Mouse (Mus musculus) frontal cortex, postnatal 36 days (tissue): ENCODE measurements around the gene Jph2.

ENCODE experiments used
- DNase-seq, 2 experiments: peaks; one replicate each; pipeline ENCODE4 v3.0.0; 2022; ENCODE audit warnings: low spot score in 2 of 2

Gene Jph2

DNA sequence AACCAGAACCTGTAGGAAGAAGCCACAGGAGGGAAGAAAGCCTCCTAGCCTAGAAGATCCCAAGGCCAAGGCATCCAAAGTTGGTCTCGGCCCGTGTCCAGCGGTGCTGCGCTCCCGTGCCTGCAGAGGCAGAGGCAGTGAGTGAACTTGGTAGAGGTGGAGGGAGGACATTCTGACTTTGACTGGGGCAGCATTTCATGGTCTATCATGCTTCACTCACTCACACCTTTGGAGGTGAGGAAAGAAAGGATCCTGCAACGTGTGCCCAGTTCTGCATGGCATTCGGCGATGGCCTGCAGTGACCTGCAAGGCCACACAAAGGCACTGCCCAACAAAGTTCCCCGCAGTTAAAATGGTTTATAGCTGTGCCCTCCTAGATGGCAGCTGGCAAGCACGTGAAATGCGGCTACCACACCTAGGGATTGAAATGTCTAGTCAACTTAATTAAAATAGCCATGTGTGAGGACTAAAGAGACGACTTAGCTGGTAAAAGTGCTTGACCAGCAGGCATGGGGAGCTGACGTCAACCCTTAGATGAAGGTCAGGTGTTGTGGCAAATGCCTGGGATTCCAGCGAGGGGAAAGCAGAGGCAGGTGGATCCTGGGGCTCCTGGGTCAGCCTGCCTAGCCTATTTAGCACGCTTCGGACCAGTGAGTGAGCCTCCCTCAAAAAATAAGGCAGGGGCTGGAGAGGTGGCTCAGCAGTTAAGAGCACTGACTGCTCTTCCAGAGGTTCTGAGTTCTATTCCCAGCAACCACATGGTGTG is 36.8 kb downstream of the Jph2 start:
- no peak for DNase-seq

GRCm38 (mm10) chr2:163359253-163359652 is 38.5 kb downstream of the Jph2 start:
- no peak for DNase-seq

- no peak for DNase-seq
Observed at GRCm38 (mm10) chr2:163358662-163359061, 39.1 kb downstream of the Jph2 start.

- DNase-seq = no peak
Observed at GRCm38 (mm10) chr2:163356113-163356840, 41.5 kb downstream of the Jph2 start.

DNA sequence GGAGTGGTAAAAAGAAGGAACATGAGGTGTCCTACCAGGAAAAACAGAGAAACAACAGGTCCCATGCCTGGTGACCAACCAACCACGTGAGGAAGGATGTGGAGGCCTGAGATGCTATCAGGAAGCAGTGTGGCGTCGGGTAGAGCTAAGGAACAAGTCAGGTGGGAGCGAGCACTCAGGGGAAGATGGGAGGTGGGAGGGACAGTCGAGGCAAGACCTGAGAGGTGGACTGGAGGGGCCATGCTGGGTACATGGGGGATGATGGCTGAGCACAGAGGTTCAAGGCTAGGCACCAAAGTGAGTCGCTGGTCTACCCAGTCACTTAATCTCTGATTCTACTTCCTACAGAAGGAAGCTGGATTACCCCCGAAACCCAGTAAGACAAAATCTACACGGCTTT is 42.1 kb downstream of the Jph2 start:
- DNase-seq = no peak

- DNase-seq = no peak
Observed at GRCm38 (mm10) chr2:163353731-163354130, 44.1 kb downstream of the Jph2 start.

DNA sequence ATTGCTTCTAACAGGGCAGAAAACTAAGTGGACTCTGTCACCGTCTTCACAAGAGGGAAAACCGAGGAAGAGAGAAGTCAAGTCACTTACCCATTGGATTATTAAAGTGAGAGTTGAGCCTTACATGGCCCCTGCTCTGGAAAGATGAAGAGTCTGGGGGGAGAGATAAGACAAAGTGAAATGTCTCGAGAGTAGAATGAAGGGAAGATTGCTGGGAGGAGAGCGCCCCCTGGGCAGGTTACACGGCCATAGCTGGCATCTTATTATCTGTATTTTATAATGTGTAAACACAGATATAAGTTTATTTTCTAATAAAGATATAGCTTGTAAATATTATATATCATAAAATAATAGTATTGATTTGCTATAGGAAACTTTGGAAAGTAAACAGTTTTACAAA is 47.4 kb downstream of the Jph2 start:
- no peak for DNase-seq

GRCm38 (mm10) chr2:163349411-163349810 is 48.4 kb downstream of the Jph2 start:
- DNase-seq = peak; percentile 14 to 52

DNA sequence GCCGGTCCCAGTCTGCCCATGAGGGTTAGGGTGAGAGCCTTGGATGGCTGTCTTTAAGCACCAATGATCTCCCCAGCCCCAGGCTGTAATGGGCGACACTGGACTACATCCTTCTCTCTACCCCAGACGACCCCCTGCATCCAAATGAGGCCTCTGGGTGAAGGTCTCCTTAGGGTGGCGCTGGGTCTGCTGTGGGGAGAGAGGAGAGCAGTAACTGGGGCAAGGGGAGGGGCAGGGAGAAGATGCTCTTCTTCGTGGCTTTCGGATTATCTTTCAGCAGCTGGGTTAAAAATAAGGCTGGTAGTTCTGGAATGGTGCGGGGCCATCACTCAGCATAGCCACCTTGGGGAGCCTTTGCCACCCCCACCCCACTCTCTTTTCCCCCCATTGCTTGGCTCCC is 49.1 kb downstream of the Jph2 start:
- no peak for DNase-seq

DNA sequence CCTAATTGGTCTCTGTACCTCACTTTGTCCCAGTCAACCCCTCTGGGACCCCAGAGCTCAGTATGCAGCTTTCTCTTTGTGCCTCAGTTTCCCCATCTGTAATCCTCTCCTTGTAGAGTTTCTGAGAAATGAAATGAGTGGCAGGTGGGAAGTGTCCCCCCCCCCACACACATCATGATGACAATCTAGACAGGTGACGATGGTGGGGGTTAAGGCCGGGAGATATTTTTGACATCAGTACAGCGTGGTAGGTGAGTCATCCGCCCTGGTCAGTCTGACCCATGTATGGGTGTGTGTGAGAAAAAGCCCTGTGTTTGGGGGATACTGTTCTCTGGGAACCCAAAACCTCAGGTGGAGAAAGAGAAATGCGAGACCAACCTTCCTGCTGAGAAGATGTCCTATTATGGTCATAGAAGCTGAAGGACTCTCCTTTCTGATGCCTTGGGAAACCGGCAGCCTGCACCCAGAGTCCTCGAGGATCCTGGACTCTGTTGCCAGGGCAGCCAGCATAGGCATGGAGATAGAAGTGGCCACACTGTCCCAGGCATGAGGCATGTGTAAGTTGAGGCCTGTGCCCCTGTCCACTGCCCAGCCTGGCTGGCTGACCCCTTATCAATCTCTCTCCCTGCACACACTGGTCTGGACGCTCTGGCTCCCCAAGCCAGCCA is 50.1 kb downstream of the Jph2 start:
- DNase-seq = no peak

DNA sequence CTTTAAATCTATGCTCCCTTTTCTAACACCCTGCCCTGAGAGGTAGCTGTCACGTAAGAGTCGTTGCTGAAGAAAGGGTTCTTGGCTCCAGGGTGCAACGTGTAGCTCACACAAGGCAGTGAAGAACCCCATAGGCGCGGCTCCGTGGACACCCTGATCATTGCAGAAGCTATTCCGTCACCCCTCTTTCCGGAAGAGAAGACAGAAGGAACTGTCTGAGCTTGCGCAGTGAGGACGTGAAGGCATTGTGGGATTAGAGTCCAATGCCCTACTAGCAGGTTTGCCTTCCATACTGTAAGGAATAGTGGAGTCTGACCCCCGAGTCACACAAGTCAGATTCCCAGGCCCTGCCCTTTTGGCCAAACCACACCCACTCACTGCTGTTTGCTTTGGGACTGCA is 51.3 kb downstream of the Jph2 start:
- no peak for DNase-seq

DNA sequence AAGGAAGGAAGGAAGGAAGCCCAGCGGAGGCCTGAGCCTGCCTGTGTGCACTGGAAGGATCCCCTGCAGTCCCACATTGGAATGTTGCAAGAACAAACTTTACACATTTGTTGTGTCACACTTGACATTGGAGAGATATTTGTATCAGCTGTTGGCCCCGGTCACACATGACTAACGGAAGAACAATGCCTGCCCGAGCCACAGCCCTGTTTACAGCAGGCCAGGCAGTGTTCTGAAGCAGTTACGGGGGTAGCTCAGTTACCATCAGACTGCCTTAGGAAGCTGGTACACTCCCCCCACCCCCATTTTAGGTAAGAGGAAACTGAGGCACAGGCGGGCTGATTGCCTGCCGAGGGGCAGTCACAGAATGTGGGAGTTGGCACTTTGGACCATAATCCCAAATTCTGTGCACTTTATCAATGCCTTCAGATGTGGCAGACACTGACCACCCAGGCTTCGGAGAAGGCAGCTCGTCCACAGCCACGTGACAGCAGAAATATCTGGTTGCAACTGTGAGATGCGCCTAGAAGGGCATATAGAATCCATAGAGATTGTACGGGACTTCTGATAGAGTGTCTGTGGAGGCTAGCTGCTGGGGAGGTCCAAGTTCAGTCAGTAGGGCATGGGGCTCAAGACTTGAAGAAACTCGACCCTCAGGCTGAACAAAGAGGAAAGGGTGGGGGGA is 52.7 kb downstream of the Jph2 start:
- DNase-seq = no peak

DNA sequence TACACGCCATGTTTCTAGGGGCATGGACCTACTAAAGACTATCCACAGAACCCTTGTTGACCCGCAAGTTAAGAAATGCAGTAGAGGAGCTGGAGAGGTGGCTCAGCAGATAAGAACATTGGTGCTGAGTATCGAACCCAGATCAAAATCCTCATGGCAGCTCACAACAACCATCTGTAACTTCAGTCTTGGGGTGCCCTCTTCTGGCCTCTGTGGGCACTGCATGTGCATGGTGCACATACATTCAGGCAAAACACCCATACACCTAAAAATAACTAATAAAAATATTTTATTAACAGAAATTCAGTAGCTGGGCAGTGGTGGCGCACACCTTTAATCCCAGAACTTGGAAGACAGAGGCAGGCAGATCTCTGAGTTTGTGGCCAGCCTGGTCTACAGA is 54.1 kb downstream of the Jph2 start:
- DNase-seq = peak in 1 of 2 experiments; percentile 22

DNA sequence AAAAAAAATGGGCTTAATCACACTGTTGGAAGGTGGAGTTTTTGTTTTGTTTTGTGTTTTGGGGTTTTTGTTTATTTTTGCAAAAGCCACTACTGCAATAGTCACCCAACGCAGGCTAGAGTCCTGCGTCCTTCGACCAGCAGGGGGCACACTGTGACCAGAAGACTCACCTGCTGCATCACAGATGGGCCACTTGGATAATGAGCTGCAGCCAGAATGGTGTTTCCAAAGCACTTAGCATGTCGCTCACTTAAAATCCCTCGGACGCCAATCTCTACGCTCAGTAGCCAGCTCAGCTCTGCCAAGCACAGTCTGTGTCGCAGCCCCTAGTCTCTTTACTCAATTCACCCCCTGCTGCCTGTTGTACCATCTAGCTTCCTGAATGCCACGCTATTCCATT is 57.5 kb downstream of the Jph2 start:
- DNase-seq = peak; percentile 24 to 60

DNA sequence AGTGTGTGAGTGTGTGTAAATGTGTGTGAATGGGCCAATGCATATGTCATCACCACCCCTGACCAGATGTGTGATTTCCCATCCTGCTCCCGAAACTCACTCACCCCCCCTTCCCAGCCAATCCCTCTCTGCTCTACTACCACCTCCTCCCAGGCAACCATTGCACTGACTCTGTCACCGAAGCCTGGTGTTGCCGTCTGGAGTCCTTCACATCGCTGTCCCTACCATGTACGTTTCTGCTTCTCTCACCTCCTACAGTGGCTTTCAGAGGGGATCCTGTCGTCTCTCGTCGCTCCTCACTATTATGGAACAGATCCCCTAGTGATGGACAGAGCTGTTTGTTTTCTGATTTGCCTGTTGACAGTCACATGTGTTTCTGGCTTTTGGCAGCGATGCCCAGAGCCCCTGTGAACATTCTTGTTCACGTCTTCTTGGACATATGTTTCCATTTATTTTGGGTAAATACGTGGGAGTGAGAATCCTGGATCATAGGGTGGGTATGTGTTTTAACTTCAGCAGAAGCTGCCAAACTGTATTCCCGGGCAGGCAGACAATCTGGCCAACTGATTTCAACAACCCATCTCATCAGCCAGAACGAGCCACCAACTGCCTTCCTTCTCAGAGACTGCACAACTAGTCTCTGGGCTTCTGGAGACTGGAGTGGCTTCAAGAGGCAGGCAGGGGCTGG is 65.3 kb downstream of the Jph2 start:
- peak; percentile 64 to 72 for DNase-seq

DNA sequence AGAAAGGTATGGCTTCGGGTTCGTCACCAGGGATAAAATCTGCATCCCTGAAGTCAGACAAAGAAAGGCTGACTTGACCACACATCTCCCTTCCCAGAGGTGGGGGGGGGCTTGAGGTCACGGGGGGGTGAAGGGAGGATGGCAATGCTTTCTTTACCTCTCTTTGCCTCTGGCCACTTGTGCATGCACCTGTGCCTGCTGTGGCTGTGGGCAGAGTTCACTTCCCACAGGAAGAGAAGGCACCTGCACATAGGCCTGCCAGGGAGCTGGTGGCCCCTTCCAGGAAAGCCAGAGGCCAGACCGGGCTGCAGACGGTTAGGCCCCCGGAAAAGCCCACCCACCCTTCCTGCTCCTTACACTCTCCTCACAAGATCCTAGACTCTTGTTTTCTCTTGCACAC is 66.4 kb downstream of the Jph2 start:
- DNase-seq = no peak

- DNase-seq = peak; percentile 45 to 83
Observed at GRCm38 (mm10) chr2:163330742-163331141, 67.1 kb downstream of the Jph2 start.

GRCm38 (mm10) chr2:163323163-163323562 is 74.6 kb downstream of the Jph2 start:
- DNase-seq = no peak

GRCm38 (mm10) chr2:163318777-163319176 is 79.0 kb downstream of the Jph2 start:
- no peak for DNase-seq

DNA sequence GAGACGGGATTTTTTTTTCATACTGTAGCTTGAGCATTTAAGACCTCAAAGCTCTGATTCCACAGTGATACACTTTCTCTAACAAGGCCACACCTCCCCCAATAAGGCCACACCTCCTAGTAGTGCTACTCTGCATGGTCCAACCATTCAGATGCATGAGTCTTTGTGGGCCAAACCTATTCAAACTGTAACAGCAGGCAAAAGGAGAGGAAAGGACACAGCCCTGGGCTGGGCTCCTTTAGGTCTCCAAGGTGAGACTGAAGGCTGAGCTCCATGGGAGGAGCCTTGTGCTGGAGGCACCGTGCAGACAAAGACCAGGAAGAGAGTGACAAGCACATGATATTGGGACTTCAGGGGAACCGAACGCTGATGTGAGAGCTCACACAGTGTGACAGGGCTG is 80.5 kb downstream of the Jph2 start:
- no peak for DNase-seq

GRCm38 (mm10) chr2:163310163-163310688 is 87.6 kb downstream of the Jph2 start:
- DNase-seq = no peak
